Comparison of ENCODE assay signal across 8 mouse cellular contexts in the genomic region with DNA sequence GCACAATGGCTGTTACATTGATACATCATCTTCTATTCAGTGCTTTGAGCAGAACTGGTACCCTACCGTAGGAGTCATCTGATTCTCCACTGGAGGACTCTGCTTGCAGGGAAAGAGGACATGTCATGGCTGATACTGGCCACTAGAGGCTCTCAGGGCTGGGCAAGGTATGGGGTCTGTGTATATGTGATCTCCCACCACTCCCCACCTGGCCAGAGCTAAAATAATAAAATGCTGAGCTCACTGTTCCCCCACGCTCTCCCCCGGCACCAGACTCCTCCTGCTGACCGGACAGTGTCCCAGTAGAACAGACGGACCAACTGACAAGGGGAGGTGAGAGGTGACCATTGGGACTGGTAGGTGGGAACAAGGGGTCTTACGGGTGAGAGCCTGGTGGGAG. TPM values are rescaled to one million over a fixed set of nuclear protein-coding genes. Genes with fewer than 3 reads are reported as not detected.
DNase-seq lines count a peak whose midpoint lies in the region; ATAC-seq and TF ChIP-seq lines count a peak whose summit lies in the region.

A gene (plus strand): TSS at position 231 of the 400 bp plus-strand sequence.

- peak within 1 kb of the TSS; percentile 5; the same call in 1 of the 2 replicates for H3K4me2 ChIP-seq in limb, embryonic 15.5 days
- H3K4me2 ChIP-seq in kidney, embryonic 16.5 days (replicated peaks; ENCODE audit: low read depth, low read length): no peak within 1 kb of the TSS

- DNase-seq in heart, adult 18-20 months: peak in 1 of 2 experiments; percentile 39
- no peak for DNase-seq in heart, adult 9 months (ENCODE audit: low spot score in 2 of 2)
- DNase-seq in heart, adult 2 months: no peak
- DNase-seq in thymus, postnatal 14 days: peak; percentile 41
- DNase-seq in spleen, adult 12 weeks (ENCODE audit: low spot score): no peak

- no peaks in the 10 kb centered on the region; the same call in none of the 2 replicates for H3K36me3 ChIP-seq in heart, adult 2 months (ENCODE audit: control insufficient read depth, insufficient read depth, low read length)
- H3K36me3 ChIP-seq in limb, embryonic 15.5 days: peaks cover 43% of the 10 kb centered on the region
- peaks cover 32% of the 10 kb centered on the region for H3K36me3 ChIP-seq in kidney, embryonic 16.5 days (ENCODE audit: insufficient read depth, low read length)

- ATAC-seq in limb, embryonic 15.5 days (ENCODE audit: insufficient number of reproducible peaks, low FRiP score, low TSS enrichment, low read depth): 0 out of 2 replicates have a peak, but pooled peaks have one; percentile 30
- ATAC-seq in kidney, embryonic 16.5 days (ENCODE audit: low FRiP score, low TSS enrichment): no peak

- H3K4me1 ChIP-seq in bone marrow, adult 2 months (ENCODE audit: control insufficient read depth, insufficient read depth, low read length): no peaks in the 10 kb centered on the region
- no peaks in the 10 kb centered on the region; the same call in 1 of the 2 replicates for H3K4me1 ChIP-seq in heart, adult 2 months (ENCODE audit: control insufficient read depth, insufficient read depth, low read length)
- H3K4me1 ChIP-seq in limb, embryonic 15.5 days: peaks cover 19% of the 10 kb centered on the region
- H3K4me1 ChIP-seq in kidney, embryonic 16.5 days (ENCODE audit: insufficient read depth, low read length): peaks cover 16% of the 10 kb centered on the region

- peak within 1 kb of the TSS; percentile 41 for H3K9ac ChIP-seq in heart, adult 2 months (ENCODE audit: low read depth, low read length)
- no peak within 1 kb of the TSS for H3K9ac ChIP-seq in limb, embryonic 15.5 days
- no peak within 1 kb of the TSS for H3K9ac ChIP-seq in kidney, embryonic 16.5 days (replicated peaks; ENCODE audit: low read length)

- H3K79me2 ChIP-seq in heart, adult 2 months (replicated peaks; ENCODE audit: control insufficient read depth, insufficient read depth, low read length): no peaks in the 10 kb centered on the region

- H3K4me3 ChIP-seq in bone marrow, adult 2 months (replicated peaks; ENCODE audit: control insufficient read depth, low read depth, low read length): no peak within 1 kb of the TSS
- no peak within 1 kb of the TSS for H3K4me3 ChIP-seq in heart, adult 2 months
- no peak within 1 kb of the TSS for H3K4me3 ChIP-seq in limb, embryonic 15.5 days
- no peak within 1 kb of the TSS for H3K4me3 ChIP-seq in kidney, embryonic 16.5 days (ENCODE audit: low read length)

- peak; percentile 49 for TF ChIP-seq CTCF in bone marrow, adult 2 months (IDR thresholded peaks at IDR 0.05; ENCODE audit: control insufficient read depth, insufficient read depth, low read length)
- TF ChIP-seq CTCF in heart, adult 2 months (IDR thresholded peaks at IDR 0.05): peak; percentile 72

- no peaks in the 10 kb centered on the region for H3K9me3 ChIP-seq in limb, embryonic 15.5 days
- no peaks in the 10 kb centered on the region for H3K9me3 ChIP-seq in kidney, embryonic 16.5 days (ENCODE audit: low read length)

- no peaks in the 10 kb centered on the region for H3K27me3 ChIP-seq in heart, adult 2 months (ENCODE audit: control insufficient read depth, insufficient read depth, low read length)
- H3K27me3 ChIP-seq in limb, embryonic 15.5 days: no peaks in the 10 kb centered on the region
- no peaks in the 10 kb centered on the region for H3K27me3 ChIP-seq in kidney, embryonic 16.5 days (ENCODE audit: insufficient read depth, low read length)

- TF ChIP-seq POLR2A in bone marrow, adult 2 months (IDR thresholded peaks at IDR 0.05; ENCODE audit: borderline replicate concordance, control insufficient read depth, low read depth, low read length): no peak
- TF ChIP-seq POLR2A in heart, adult 2 months (IDR thresholded peaks at IDR 0.05; ENCODE audit: insufficient read depth, low read depth, low read length): no peak

- no peak within 1 kb of the TSS for H3K27ac ChIP-seq in bone marrow, adult 2 months (ENCODE audit: control insufficient read depth, insufficient read depth, low read depth, low read length, poor library complexity)
- peak within 1 kb of the TSS; percentile 43 for H3K27ac ChIP-seq in heart, adult 2 months
- peak within 1 kb of the TSS; percentile 67; the same call in 1 of the 2 replicates for H3K27ac ChIP-seq in limb, embryonic 15.5 days
- no peak within 1 kb of the TSS for H3K27ac ChIP-seq in kidney, embryonic 16.5 days (ENCODE audit: low read length)

- 67% methylated on average over 6 of the region's 6 CpGs for WGBS in bone marrow, adult 2 months
- WGBS in heart, adult 2 months: 68% methylated on average over 6 of the region's 6 CpGs
- WGBS in limb, embryonic 15.5 days: 50% methylated on average over 6 of the region's 6 CpGs
- WGBS in kidney, embryonic 16.5 days: 38% methylated on average over 6 of the region's 6 CpGs

- no peak for TF ChIP-seq EP300 in heart, adult 2 months (IDR thresholded peaks at IDR 0.05; ENCODE audit: insufficient read depth, low read depth, low read length)

- intact Hi-C loops in heart, adult 2 months (cut with DNase I): no loop called here

RNA-seq across cellular contexts. Expression of the gene that starts here (rescaled TPM):
- 10 to 100 TPM; 34.7 to 36.3 TPM for total RNA-seq in heart, adult 18-20 months (2021)
- 4.5 and 6.1 TPM in 2 replicates for polyA plus RNA-seq in bone marrow, adult 2 months (2011; ENCODE audit: insufficient read depth, insufficient read length, low replicate concordance, missing spikeins)
- total RNA-seq in heart, adult 2 months (2021): 10 to 100 TPM; 22.6 to 30.9 TPM
- 23.3 and 25.6 TPM in 2 replicates for polyA plus RNA-seq in heart, adult 2 months (2012; rRNA removed)
- 4.2 and 12.9 TPM in 2 replicates for polyA plus RNA-seq in limb, embryonic 15.5 days (2015; fragmentation: Nextera tagmentation; extraction: Ambion mirVana)
- polyA plus RNA-seq in kidney, embryonic 16.5 days (2015; fragmentation: Nextera tagmentation; extraction: Ambion mirVana): 0.84 and 1.6 TPM in 2 replicates

Comparison
In these comparisons a context has a peak if more than half of its experiments do, and no peak if none do; other contexts are left out.
1. H3K27ac ChIP-seq: peak in heart, adult 2 months (single experiment) and limb, embryonic 15.5 days (single experiment); none in bone marrow, adult 2 months (single experiment) and kidney, embryonic 16.5 days (single experiment).